Mouse (Mus musculus) heart, postnatal 4 days (tissue): ENCODE measurements at regions not wholly inside any gene's neighbourhood (a gene's known extent, or its start where the extent isn't known, plus 50 kb on each side); places are given as distances from the start of the nearest gene placed in this dataset.

Experiments
- DNase-seq: peaks from one replicate; pipeline ENCODE4 v3.0.0; 2021

GRCm38 (mm10) chr16:21274012-21274528 is 69.5 kb downstream of the Ephb3 start:
- DNase-seq = no peak

- no peak for DNase-seq
These were observed 73.3 kb downstream of the Ephb3 start for GRCm38 (mm10) chr16:21277789-21278342.

- no peak for DNase-seq
These were observed 73.8 kb downstream of the Ephb3 start for GRCm38 (mm10) chr16:21278387-21278786.

GRCm38 (mm10) chr16:21280200-21280627 is 75.7 kb downstream of the Ephb3 start:
- no peak for DNase-seq

- no peak for DNase-seq
These were observed 77.6 kb downstream of the Ephb3 start for GRCm38 (mm10) chr16:21281958-21282730.

- no peak for DNase-seq
These were observed 81.5 kb downstream of the Ephb3 start for GRCm38 (mm10) chr16:21286099-21286498.

GRCm38 (mm10) chr16:21289528-21289927 is 85.0 kb downstream of the Ephb3 start:
- peak; percentile 26 for DNase-seq

GRCm38 (mm10) chr16:21293010-21293409 is 88.5 kb downstream of the Ephb3 start:
- no peak for DNase-seq

- DNase-seq = peak; percentile 26
These were observed 89.0 kb downstream of the Ephb3 start for GRCm38 (mm10) chr16:21293569-21293968.

GRCm38 (mm10) chr16:21294677-21295411 is 90.3 kb downstream of the Ephb3 start:
- peak; percentile 74 for DNase-seq

- peak; percentile 68 for DNase-seq
These were observed 91.6 kb downstream of the Ephb3 start for GRCm38 (mm10) chr16:21295956-21296733.

- DNase-seq = no peak
These were observed 92.2 kb downstream of the Ephb3 start for GRCm38 (mm10) chr16:21296786-21297185.

GRCm38 (mm10) chr16:21298866-21299265 is 94.3 kb downstream of the Ephb3 start:
- no peak for DNase-seq

- no peak for DNase-seq
These were observed 101.3 kb downstream of the Ephb3 start for GRCm38 (mm10) chr16:21305859-21306258.

- DNase-seq = no peak
These were observed 104.0 kb downstream of the Ephb3 start for GRCm38 (mm10) chr16:21308513-21308912.

GRCm38 (mm10) chr16:21310636-21311615 is 106.4 kb downstream of the Ephb3 start:
- peak; percentile 83 for DNase-seq

- no peak for DNase-seq
These were observed 107.2 kb downstream of the Ephb3 start for GRCm38 (mm10) chr16:21311781-21312180.

GRCm38 (mm10) chr16:21315751-21316151 is 107.2 kb upstream of the Vps8 start:
- DNase-seq = no peak

GRCm38 (mm10) chr16:21318009-21318639 is 104.8 kb upstream of the Vps8 start:
- peak; percentile 31 for DNase-seq

GRCm38 (mm10) chr16:21318640-21319365 is 104.1 kb upstream of the Vps8 start:
- peak; percentile 30 for DNase-seq
